23 mouse cellular contexts compared by ENCODE assay signal in genomic region chr13:24645146-24645545, GRCm38 (mm10).
"Had no signal": no experiment of that assay in that cellular context is flagged by ENCODE, and none has a peak within 500 bp of the region (broad histone marks: within the 10 kb centered on the region; RNA-seq: fewer than 3 reads in every experiment).

No protein-coding gene starts in this region.

- H3K9ac ChIP-seq: liver, embryonic 13.5 days; liver, embryonic 15.5 days; liver, postnatal 0 days; lung, embryonic 15.5 days; neural tube, embryonic 13.5 days; neural tube, embryonic 15.5 days; stomach, embryonic 15.5 days had no signal

- H3K4me1 ChIP-seq: stomach, embryonic 15.5 days had no signal

- H3K27ac ChIP-seq: liver, embryonic 13.5 days; liver, embryonic 15.5 days; lung, embryonic 15.5 days; macrophage; neural tube, embryonic 13.5 days; neural tube, embryonic 15.5 days; stomach, embryonic 15.5 days; stomach, postnatal 0 days had no signal

- H3K9me3 ChIP-seq: liver, embryonic 13.5 days; liver, embryonic 15.5 days; lung, embryonic 15.5 days; neural tube, embryonic 13.5 days; neural tube, embryonic 15.5 days; stomach, embryonic 15.5 days had no signal

- DNase-seq: liver, embryonic 13.5 days; liver, postnatal 0 days; lung, adult 2 months; lung, postnatal 14 days; lung, postnatal 36 days; midbrain, embryonic 14.5 days; retina, postnatal 1 day; right cerebral cortex, adult 18-20 months; right cerebral cortex, postnatal 25 days; right cerebral cortex, postnatal 4 days; spleen, adult 18-20 months; thymus, postnatal 14 days; thymus, postnatal 36 days had no signal

- H3K27me3 ChIP-seq: lung, embryonic 15.5 days; neural tube, embryonic 13.5 days; neural tube, embryonic 15.5 days; stomach, embryonic 15.5 days had no signal

- H3K4me2 ChIP-seq: liver, embryonic 13.5 days; liver, embryonic 15.5 days; lung, embryonic 15.5 days; midbrain, embryonic 11.5 days; neural tube, embryonic 13.5 days; neural tube, embryonic 15.5 days; stomach, embryonic 15.5 days had no signal

- ATAC-seq: liver, postnatal 0 days; lung, postnatal 0 days; midbrain, embryonic 16.5 days had no signal

- H3K36me3 ChIP-seq: liver, embryonic 13.5 days; liver, embryonic 15.5 days; lung, embryonic 15.5 days; neural tube, embryonic 15.5 days; stomach, embryonic 15.5 days had no signal

- H3K4me3 ChIP-seq: liver, embryonic 13.5 days; liver, embryonic 15.5 days; lung, embryonic 15.5 days; neural tube, embryonic 13.5 days; neural tube, embryonic 15.5 days; stomach, embryonic 15.5 days had no signal
